Mouse (Mus musculus): ENCODE measurements at regions not wholly inside any gene's neighbourhood (a gene's known extent, or its start where the extent isn't known, plus 50 kb on each side); places are given as distances from the start of the nearest gene placed in this dataset.

GRCm38 (mm10) chr7:124670477-124670876 is 687.8 kb downstream of the Hs3st4 start:
- Histone ChIP-seq H3K4me1 (ENCODE audit: control insufficient read depth, insufficient read depth, low read length) (no peaks in the 10 kb centered on the region), H3K36me3 (ENCODE audit: control insufficient read depth, insufficient read depth, low read length) (no peaks in the 10 kb centered on the region), H3K4me3 (ENCODE audit: control insufficient read depth, low read depth, low read length) (no peak overlapping the region), H3K27me3 (ENCODE audit: control insufficient read depth, insufficient read depth, low read length) (no peaks in the 10 kb centered on the region), H3K27ac (ENCODE audit: control insufficient read depth, insufficient read depth, low read depth, low read length) (no peak overlapping the region)
- no peak for TF ChIP-seq CTCF (IDR thresholded peaks at IDR 0.05; ENCODE audit: control insufficient read depth, insufficient read depth, insufficient replicate concordance, low read depth, low read length)
- TF ChIP-seq POLR2A (IDR thresholded peaks at IDR 0.05; ENCODE audit: control insufficient read depth, low read depth, low read length), result no peak

GRCm38 (mm10) chr7:124671117-124671516 is 688.4 kb downstream of the Hs3st4 start:
- Histone ChIP-seq H3K4me3 (ENCODE audit: control insufficient read depth, low read depth, low read length) (no peak overlapping the region), H3K4me1 (ENCODE audit: control insufficient read depth, insufficient read depth, low read length) (no peaks in the 10 kb centered on the region), H3K27ac (ENCODE audit: control insufficient read depth, insufficient read depth, low read depth, low read length) (no peak overlapping the region), H3K36me3 (ENCODE audit: control insufficient read depth, insufficient read depth, low read length) (no peaks in the 10 kb centered on the region), H3K27me3 (ENCODE audit: control insufficient read depth, insufficient read depth, low read length) (no peaks in the 10 kb centered on the region)
- TF ChIP-seq CTCF (IDR thresholded peaks at IDR 0.05; ENCODE audit: control insufficient read depth, insufficient read depth, insufficient replicate concordance, low read depth, low read length) (no peak), POLR2A (IDR thresholded peaks at IDR 0.05; ENCODE audit: control insufficient read depth, low read depth, low read length) (no peak)

- no peaks in the 10 kb centered on the region for H3K27me3 ChIP-seq (ENCODE audit: control insufficient read depth, insufficient read depth, low read length)
- no peaks in the 10 kb centered on the region for H3K36me3 ChIP-seq (ENCODE audit: control insufficient read depth, insufficient read depth, low read length)
- TF ChIP-seq POLR2A (IDR thresholded peaks at IDR 0.05; ENCODE audit: control insufficient read depth, low read depth, low read length) (no peak), CTCF (IDR thresholded peaks at IDR 0.05; ENCODE audit: control insufficient read depth, insufficient read depth, insufficient replicate concordance, low read depth, low read length) (no peak)
- no peak overlapping the region for H3K27ac ChIP-seq (ENCODE audit: control insufficient read depth, insufficient read depth, low read depth, low read length)
- H3K4me1 ChIP-seq (ENCODE audit: control insufficient read depth, insufficient read depth, low read length), result no peaks in the 10 kb centered on the region
- no peak overlapping the region for H3K4me3 ChIP-seq (ENCODE audit: control insufficient read depth, low read depth, low read length)
Observed at GRCm38 (mm10) chr7:124676854-124677515, 694.3 kb downstream of the Hs3st4 start.

- TF ChIP-seq CTCF (IDR thresholded peaks at IDR 0.05; ENCODE audit: control insufficient read depth, insufficient read depth, insufficient replicate concordance, low read depth, low read length) (no peak), POLR2A (IDR thresholded peaks at IDR 0.05; ENCODE audit: control insufficient read depth, low read depth, low read length) (no peak)
- Histone ChIP-seq H3K36me3 (ENCODE audit: control insufficient read depth, insufficient read depth, low read length) (no peaks in the 10 kb centered on the region), H3K4me3 (ENCODE audit: control insufficient read depth, low read depth, low read length) (no peak overlapping the region), H3K27ac (ENCODE audit: control insufficient read depth, insufficient read depth, low read depth, low read length) (no peak overlapping the region), H3K4me1 (ENCODE audit: control insufficient read depth, insufficient read depth, low read length) (no peaks in the 10 kb centered on the region), H3K27me3 (ENCODE audit: control insufficient read depth, insufficient read depth, low read length) (no peaks in the 10 kb centered on the region)
Observed at GRCm38 (mm10) chr7:124680561-124680960, 697.9 kb downstream of the Hs3st4 start.

- Histone ChIP-seq H3K4me1 (ENCODE audit: control insufficient read depth, insufficient read depth, low read length) (no peaks in the 10 kb centered on the region), H3K27ac (ENCODE audit: control insufficient read depth, insufficient read depth, low read depth, low read length) (no peak overlapping the region), H3K36me3 (ENCODE audit: control insufficient read depth, insufficient read depth, low read length) (no peaks in the 10 kb centered on the region), H3K4me3 (ENCODE audit: control insufficient read depth, low read depth, low read length) (no peak overlapping the region), H3K27me3 (ENCODE audit: control insufficient read depth, insufficient read depth, low read length) (no peaks in the 10 kb centered on the region)
- TF ChIP-seq CTCF (IDR thresholded peaks at IDR 0.05; ENCODE audit: control insufficient read depth, insufficient read depth, insufficient replicate concordance, low read depth, low read length) (no peak), POLR2A (IDR thresholded peaks at IDR 0.05; ENCODE audit: control insufficient read depth, low read depth, low read length) (no peak)
Observed at GRCm38 (mm10) chr7:124681212-124681611, 698.5 kb downstream of the Hs3st4 start.

GRCm38 (mm10) chr7:124681820-124682219 is 699.2 kb downstream of the Hs3st4 start:
- no peaks in the 10 kb centered on the region for H3K27me3 ChIP-seq (ENCODE audit: control insufficient read depth, insufficient read depth, low read length)
- H3K4me1 ChIP-seq (ENCODE audit: control insufficient read depth, insufficient read depth, low read length), result no peaks in the 10 kb centered on the region
- TF ChIP-seq POLR2A (IDR thresholded peaks at IDR 0.05; ENCODE audit: control insufficient read depth, low read depth, low read length) (no peak), CTCF (IDR thresholded peaks at IDR 0.05; ENCODE audit: control insufficient read depth, insufficient read depth, insufficient replicate concordance, low read depth, low read length) (no peak)
- H3K27ac ChIP-seq (ENCODE audit: control insufficient read depth, insufficient read depth, low read depth, low read length), result no peak overlapping the region
- H3K4me3 ChIP-seq (ENCODE audit: control insufficient read depth, low read depth, low read length), result no peak overlapping the region
- no peaks in the 10 kb centered on the region for H3K36me3 ChIP-seq (ENCODE audit: control insufficient read depth, insufficient read depth, low read length)

- no peak for TF ChIP-seq POLR2A (IDR thresholded peaks at IDR 0.05; ENCODE audit: control insufficient read depth, low read depth, low read length)
- no peak for TF ChIP-seq CTCF (IDR thresholded peaks at IDR 0.05; ENCODE audit: control insufficient read depth, insufficient read depth, insufficient replicate concordance, low read depth, low read length)
- Histone ChIP-seq H3K27me3 (ENCODE audit: control insufficient read depth, insufficient read depth, low read length) (no peaks in the 10 kb centered on the region), H3K36me3 (ENCODE audit: control insufficient read depth, insufficient read depth, low read length) (no peaks in the 10 kb centered on the region), H3K27ac (ENCODE audit: control insufficient read depth, insufficient read depth, low read depth, low read length) (no peak overlapping the region), H3K4me1 (ENCODE audit: control insufficient read depth, insufficient read depth, low read length) (no peaks in the 10 kb centered on the region), H3K4me3 (ENCODE audit: control insufficient read depth, low read depth, low read length) (no peak overlapping the region)
Observed at GRCm38 (mm10) chr7:124685424-124685823, 702.8 kb downstream of the Hs3st4 start.
